Mouse (Mus musculus) heart, postnatal 0 days (tissue): Measurements from ENCODE around the gene Fh1.

Experiments used
- CTCF ChIP-seq: IDR thresholded peaks from 2 replicates; pipeline ENCODE4 v1.5.1; 2016; ENCODE audit warnings: antibody characterized with exemption, control low read depth, low read depth
- EP300 ChIP-seq: IDR thresholded peaks from 2 replicates; pipeline ENCODE4 v1.6.1; 2016; ENCODE audit warnings: antibody characterized with exemption, low read depth

GRCm38 (mm10) chr1:175592832-175593231 lies 32.6 kb downstream of the Fh1 start:
- TF ChIP-seq CTCF, result no peak
- TF ChIP-seq EP300, result no peak
